Mouse (Mus musculus) brain, embryonic 14.5 days (tissue): ENCODE measurements at regions not wholly inside any gene's neighbourhood (a gene's known extent, or its start where the extent isn't known, plus 50 kb on each side); places are given as distances from the start of the nearest gene placed in this dataset.

Experiments used
- DNase-seq: peaks from one replicate; pipeline ENCODE4 v3.0.0-alpha.2; 2011; ENCODE audit warnings: low read depth
- CTCF ChIP-seq: fragments of 200-500 bp; IDR thresholded peaks from 2 replicates; pipeline ENCODE4 v1.5.1; 2012; ENCODE audit warnings: inconsistent platforms, mild to moderate bottlenecking, moderate library complexity, borderline replicate concordance; ENCODE audit not compliant: insufficient read depth, insufficient read length; ENCODE audit errors: extremely low read depth
- POLR2A ChIP-seq: fragments of 200-500 bp; IDR thresholded peaks from 2 replicates; pipeline ENCODE4 v1.6.1; 2012; ENCODE audit warnings: mild to moderate bottlenecking, inconsistent platforms, borderline replicate concordance; ENCODE audit not compliant: poor library complexity, insufficient read depth, insufficient read length, severe bottlenecking; ENCODE audit errors: extremely low read depth

DNA sequence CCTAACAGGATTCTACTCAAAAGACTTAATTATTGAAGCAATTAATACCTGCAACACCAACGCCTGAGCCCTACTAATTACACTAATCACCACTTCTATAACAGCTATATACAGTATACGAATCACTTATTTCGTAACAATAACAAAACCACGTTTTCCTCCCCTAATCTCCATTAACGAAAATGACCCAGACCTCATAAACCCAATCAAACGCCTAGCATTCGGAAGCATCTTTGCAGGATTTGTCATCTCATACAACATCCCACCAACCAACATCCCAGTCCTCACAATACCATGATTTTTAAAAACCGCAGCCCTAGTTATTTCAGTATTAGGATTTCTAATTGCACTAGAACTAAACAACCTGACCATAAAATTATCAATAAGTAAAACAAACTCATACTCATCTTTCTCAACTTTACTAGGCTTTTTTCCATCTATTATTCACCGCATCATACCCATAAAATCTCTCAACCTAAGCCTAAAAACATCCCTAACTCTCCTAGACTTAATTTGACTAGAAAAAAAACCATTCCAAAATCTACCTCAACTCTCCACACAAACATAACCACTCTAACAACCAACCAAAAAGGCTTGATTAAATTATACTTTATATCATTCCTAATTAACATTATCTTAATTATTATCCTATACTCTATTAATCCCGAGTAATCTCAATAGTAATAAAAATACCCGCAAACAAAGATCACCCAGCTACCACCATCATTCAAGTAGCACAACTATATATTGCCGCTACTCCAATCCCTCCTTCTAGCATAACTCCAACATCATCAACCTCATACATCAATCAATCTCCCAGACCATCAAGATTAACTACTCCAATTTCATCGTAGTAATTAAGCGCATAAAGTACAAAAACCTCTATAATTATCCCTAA lies 830.9 kb upstream of the Tyrp1 start:
- TF ChIP-seq POLR2A (no peak), CTCF (no peak)
- no peak for DNase-seq

DNA sequence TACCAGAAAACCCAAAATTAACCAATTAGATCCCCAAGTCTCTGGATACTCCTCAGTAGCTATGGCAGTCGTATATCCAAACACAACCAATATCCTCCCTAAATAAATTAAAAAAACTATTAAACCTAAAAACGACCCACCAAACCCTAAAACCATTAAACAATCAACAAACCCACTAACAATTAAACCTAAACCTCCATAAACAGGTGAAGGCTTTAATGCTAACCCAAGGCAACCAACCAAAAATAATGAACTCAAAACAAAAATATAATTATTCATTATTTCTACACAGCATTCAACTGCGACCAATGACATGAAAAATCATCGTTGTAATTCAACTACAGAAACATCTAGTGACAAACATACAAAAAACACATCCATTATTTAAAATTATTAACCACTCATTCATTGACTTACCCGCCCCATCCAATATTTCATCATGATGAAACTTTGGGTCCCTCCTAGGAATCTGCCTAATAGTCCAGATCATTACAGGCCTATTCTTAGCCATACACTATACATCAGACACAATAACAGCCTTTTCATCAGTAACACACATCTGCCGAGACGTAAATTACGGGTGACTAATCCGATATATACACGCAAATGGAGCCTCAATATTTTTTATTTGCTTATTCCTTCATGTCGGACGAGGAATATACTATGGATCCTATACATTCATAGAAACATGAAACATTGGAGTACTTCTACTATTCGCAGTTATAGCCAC lies 830.1 kb upstream of the Tyrp1 start:
- TF ChIP-seq POLR2A (no peak), CTCF (no peak)
- no peak for DNase-seq

DNA sequence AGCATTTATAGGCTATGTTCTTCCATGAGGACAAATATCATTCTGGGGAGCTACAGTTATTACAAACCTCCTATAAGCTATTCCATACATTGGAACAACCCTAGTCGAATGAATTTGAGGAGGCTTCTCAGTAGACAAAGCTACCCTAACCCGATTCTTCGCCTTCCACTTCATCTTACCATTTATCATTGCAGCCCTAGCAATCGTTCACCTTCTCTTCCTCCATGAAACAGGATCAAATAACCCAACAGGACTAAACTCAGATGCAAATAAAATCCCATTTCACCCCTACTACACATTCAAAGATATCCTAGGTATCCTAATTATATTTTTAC lies 829.6 kb upstream of the Tyrp1 start:
- TF ChIP-seq CTCF, result no peak
- no peak for TF ChIP-seq POLR2A
- no peak for DNase-seq

GRCm38 (mm10) chr4:80004788-80005187 lies 829.1 kb upstream of the Tyrp1 start:
- TF ChIP-seq POLR2A, result no peak
- TF ChIP-seq CTCF, result no peak
- DNase-seq, result no peak

DNA sequence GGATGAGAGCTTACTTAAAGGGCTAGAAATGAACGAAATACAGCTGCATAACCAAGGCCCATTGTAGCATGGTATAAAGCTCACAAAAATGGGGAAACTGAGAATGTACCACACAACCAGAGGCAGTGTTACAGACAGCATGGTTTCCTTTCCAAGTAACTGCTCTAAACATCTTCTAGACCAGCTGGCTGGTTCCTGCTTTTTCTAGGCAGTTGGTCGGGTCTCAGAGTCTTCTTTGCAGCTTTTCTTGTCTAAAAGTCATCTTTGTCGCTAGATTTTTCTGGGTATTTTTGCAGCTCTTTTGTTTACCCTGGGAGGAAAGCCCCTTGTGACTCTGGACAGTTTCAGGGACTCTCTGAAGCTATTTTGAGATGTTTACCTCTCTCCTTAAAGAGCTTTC lies 806.0 kb upstream of the Tyrp1 start:
- no peak for DNase-seq

GRCm38 (mm10) chr4:80047956-80048355 lies 786.0 kb upstream of the Tyrp1 start:
- no peak for TF ChIP-seq POLR2A
- TF ChIP-seq CTCF, result no peak
- DNase-seq, result peak; percentile 79

More for the DNA sequence above, 806.0 kb upstream of the Tyrp1 start:
- TF ChIP-seq CTCF (no peak), POLR2A (no peak)
